Mouse (Mus musculus): ENCODE results near the gene Aup1.

GRCm38 (mm10) chr6:83031111-83031510 is 23.2 kb upstream of the Aup1 start:
- TF ChIP-seq CTCF (IDR thresholded peaks at IDR 0.05; ENCODE audit: low read depth), result no peak
- TF ChIP-seq EP300 (IDR thresholded peaks at IDR 0.05; ENCODE audit: low read depth), result no peak
